Mouse (Mus musculus): ENCODE results near the gene 1110051M20Rik.

DNA sequence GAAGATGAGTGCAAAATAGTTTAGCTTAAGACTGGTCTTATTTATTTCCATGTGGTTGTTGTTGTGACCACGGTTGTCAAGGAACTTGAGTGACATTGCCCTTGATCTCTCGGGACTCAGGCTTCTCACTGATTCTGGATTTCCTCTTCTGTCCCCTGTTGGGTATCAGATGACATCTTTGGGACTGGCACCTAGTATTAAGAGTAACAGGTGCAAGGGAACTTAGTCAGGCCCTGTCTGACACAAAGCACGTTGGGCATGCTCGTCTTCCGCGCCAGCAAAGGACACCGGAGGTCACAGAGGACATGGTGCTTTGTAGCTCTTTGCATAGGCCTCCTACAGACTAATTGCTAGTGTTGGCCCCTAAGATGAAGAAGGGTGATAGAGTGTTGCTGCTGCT is 16.3 kb upstream of the 1110051M20Rik start:
- TF ChIP-seq CTCF (IDR thresholded peaks at IDR 0.05; ENCODE audit: borderline replicate concordance, control insufficient read depth, extremely low read depth, insufficient read depth, low read length, poor library complexity) (no peak), POLR2A (IDR thresholded peaks at IDR 0.05; ENCODE audit: control insufficient read depth, extremely low read depth, insufficient read depth, low read length, poor library complexity) (no peak)
